Mouse (Mus musculus) G1E (cell line): ENCODE data around the gene Ralgapa2. TPM values are rescaled to one million over a fixed set of nuclear protein-coding genes. Genes with fewer than 3 reads are reported as not detected.

Experiments
- ATAC-seq: 2 replicates; pipeline ENCODE4 v1.8.0; 2016; ENCODE audit warnings: mild to moderate bottlenecking; ENCODE audit not compliant: insufficient number of reproducible peaks, poor library complexity, low FRiP score, severe bottlenecking; ENCODE audit errors: extremely low read depth
- DNase-seq: peaks from one replicate; pipeline ENCODE4 v3.0.0; 2012; ENCODE audit warnings: low spot score
- H3K27me3 ChIP-seq: 2 replicates; pipeline ENCODE4 v1.6.1; 2012; ENCODE audit warnings: mild to moderate bottlenecking, low read length, inconsistent platforms; ENCODE audit not compliant: insufficient read depth
- H3K36me3 ChIP-seq: replicated peaks from 2 replicates; pipeline ENCODE3; 2012; ENCODE audit warnings: mild to moderate bottlenecking, inconsistent platforms
- H3K4me1 ChIP-seq: 2 replicates; pipeline ENCODE4 v1.6.1; 2012; ENCODE audit warnings: low read depth, low read length, inconsistent platforms, mixed read lengths; ENCODE audit not compliant: insufficient read depth
- H3K4me3 ChIP-seq: 2 replicates; pipeline ENCODE4 v1.5.1; 2012; ENCODE audit warnings: low read depth, mild to moderate bottlenecking, inconsistent platforms, low read length, moderate library complexity, mixed read lengths
- H3K9me3 ChIP-seq: replicated peaks from 2 replicates; pipeline ENCODE4 v1.6.1; 2012; ENCODE audit warnings: inconsistent platforms
- CTCF ChIP-seq: IDR thresholded peaks from 2 replicates; pipeline ENCODE4 v1.5.1; 2012; ENCODE audit warnings: low read depth, low read length, inconsistent platforms, mixed read lengths
- GATA1 ChIP-seq: IDR thresholded peaks from 2 replicates; pipeline ENCODE4 v1.6.1; 2012; ENCODE audit warnings: borderline replicate concordance, low read length, inconsistent platforms, mixed read lengths
- GATA2 ChIP-seq: IDR thresholded peaks from 2 replicates; pipeline ENCODE4 v1.6.1; 2012; ENCODE audit warnings: low read depth, low read length, inconsistent platforms, borderline replicate concordance
- POLR2AphosphoS5 ChIP-seq: IDR thresholded peaks from 2 replicates; pipeline ENCODE4 v1.6.1; 2012; ENCODE audit warnings: low read depth, low read length, inconsistent platforms; ENCODE audit not compliant: insufficient replicate concordance
- TAL1 ChIP-seq: conservative IDR thresholded peaks from 2 replicates; pipeline ENCODE4 v1.6.1; 2012; ENCODE audit warnings: low read depth, low read length, inconsistent platforms, mixed read lengths
- polyA plus RNA-seq: library from polyadenylated mRNA; stranded (reverse); fragments of >175 nt; gene quantifications from 2 replicates; pipeline ENCODE4 v1.2.3, GENCODE M21; 2012
- total RNA-seq, 2 experiments: library from RNA; stranded (forward) in 1 of 2; stranded (reverse) in 1 of 2; fragments of 200-1000 nt in 1 of 2; fragments of >200 nt in 1 of 2; fragmentation: Nextera tagmentation in 1 of 2; gene quantifications; 2 replicates each; pipeline ENCODE4 v1.2.3; 2014 to 2017

The Ralgapa2 gene
- total and polyA plus RNA-seq, 3 experiments: 8.2 to 25.2 (median 16.2) TPM

DNA sequence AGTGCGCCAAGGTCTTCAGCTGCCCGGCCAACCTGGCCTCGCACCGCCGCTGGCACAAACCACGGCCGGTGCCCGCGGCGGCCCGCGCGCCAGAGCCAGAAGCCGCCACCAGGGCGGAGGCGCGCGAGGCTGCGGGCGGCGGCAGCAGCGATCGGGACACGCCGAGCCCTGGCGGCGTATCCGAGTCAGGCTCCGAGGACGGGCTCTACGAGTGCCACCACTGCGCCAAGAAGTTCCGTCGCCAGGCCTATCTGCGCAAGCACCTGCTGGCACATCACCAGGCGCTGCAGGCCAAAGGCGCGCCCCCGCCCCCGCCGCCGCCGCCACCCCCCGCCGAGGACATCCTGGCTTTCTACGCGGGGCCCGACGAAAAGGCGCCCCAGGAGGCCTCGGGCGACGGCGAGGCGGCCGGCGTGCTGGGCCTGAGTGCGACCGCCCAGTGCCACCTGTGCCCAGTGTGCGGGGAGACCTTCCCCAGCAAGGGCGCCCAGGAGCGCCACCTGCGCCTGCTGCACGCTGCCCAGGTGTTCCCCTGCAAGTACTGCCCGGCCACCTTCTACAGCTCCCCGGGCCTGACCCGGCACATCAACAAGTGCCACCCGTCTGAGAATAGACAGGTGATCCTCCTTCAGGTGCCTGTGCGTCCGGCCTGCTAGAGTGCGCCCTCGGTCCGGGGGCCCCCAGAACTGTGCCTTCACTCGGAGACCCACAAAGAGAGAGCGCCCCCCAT, 288.8 kb downstream of the Ralgapa2 start:
- no peak for ATAC-seq
- H3K4me1 ChIP-seq: no peaks in the 10 kb centered on the region
- H3K27me3 ChIP-seq: no peaks in the 10 kb centered on the region; the same call in 1 of the 2 replicates
- TF ChIP-seq TAL1 (no peak), POLR2AphosphoS5 (no peak), CTCF (no peak), GATA2 (no peak), GATA1 (no peak)
- DNase-seq: no peak
- H3K4me3 ChIP-seq: peak overlapping the region; percentile 33; the same call in 1 of the 2 replicates
- H3K9me3 ChIP-seq: peaks cover 48% of the 10 kb centered on the region
- H3K36me3 ChIP-seq: no peaks in the 10 kb centered on the region

DNA sequence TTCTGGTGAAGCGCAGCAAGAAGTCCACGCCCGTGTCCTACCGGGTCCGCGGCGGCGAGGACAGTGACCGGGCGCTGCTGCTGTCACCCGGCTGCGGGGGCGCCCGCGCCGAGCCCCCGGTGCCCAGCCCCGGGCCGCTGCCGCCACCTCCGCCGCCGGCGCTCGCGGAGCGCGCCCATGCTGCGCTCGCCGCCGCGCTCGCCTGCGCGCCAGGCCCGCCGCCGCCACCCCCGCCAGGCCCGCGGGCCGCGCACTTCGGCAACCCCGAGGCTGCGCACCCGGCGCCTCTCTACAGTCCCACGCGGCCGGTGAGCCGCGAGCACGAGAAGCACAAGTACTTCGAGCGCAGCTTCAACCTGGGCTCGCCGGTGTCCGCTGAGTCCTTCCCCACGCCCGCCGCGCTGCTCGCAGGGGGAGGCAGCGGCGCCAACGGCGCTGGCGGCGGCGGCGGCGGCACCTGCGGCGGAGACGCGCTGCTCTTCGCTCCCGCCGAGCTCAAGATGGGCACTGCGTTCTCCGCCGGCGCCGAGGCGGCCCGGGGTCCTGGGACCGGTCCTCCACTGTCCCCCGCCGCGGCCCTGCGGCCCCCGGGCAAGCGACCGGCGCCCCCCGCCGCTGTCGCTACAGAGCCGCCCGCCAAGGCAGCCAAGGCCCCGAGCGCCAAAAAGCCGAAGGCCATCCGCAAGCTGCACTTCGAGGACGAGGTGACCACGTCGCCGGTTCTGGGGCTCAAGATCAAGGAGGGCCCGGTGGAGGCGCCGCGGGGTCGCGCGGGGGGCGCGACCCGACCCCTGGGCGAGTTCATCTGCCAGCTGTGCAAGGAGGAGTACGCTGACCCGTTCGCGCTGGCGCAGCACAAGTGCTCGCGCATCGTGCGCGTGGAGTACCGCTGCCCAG, 289.6 kb downstream of the Ralgapa2 start:
- Histone ChIP-seq H3K36me3 (no peaks in the 10 kb centered on the region), H3K4me3 (peak overlapping the region; percentile 33; the same call in 1 of the 2 replicates), H3K4me1 (no peaks in the 10 kb centered on the region), H3K27me3 (no peaks in the 10 kb centered on the region; the same call in 1 of the 2 replicates), H3K9me3 (peaks cover 56% of the 10 kb centered on the region)
- TF ChIP-seq GATA2: no peak
- no peak for TF ChIP-seq GATA1
- no peak for TF ChIP-seq POLR2AphosphoS5
- TF ChIP-seq CTCF: no peak
- TF ChIP-seq TAL1: no peak
- DNase-seq (no peak), ATAC-seq (no peak)

DNA sequence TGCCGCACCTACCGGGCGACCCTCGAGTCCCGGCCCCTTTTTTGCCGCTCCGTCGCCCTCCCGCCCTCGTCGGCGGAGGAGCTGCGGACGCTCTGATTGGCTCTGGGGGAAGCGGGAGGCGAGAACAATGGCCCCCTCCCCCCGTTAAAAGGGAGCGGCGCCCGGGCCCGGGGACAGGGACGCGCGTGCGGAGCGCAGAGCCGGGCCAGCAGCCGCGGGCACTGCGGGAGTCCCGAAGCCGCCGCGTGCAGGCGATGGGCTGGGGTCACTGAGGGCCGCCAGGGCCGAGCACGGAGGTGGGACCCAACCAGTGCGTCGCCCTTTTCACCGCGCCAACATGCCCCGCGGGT, 290.2 kb downstream of the Ralgapa2 start:
- TF ChIP-seq CTCF (no peak), GATA1 (no peak), TAL1 (no peak), GATA2 (no peak), POLR2AphosphoS5 (no peak)
- ATAC-seq (no peak), DNase-seq (no peak)
- Histone ChIP-seq H3K4me1 (no peaks in the 10 kb centered on the region), H3K9me3 (peaks cover 58% of the 10 kb centered on the region), H3K4me3 (no peak overlapping the region; the same call in 1 of the 2 replicates), H3K36me3 (no peaks in the 10 kb centered on the region), H3K27me3 (no peaks in the 10 kb centered on the region; the same call in 1 of the 2 replicates)

DNA sequence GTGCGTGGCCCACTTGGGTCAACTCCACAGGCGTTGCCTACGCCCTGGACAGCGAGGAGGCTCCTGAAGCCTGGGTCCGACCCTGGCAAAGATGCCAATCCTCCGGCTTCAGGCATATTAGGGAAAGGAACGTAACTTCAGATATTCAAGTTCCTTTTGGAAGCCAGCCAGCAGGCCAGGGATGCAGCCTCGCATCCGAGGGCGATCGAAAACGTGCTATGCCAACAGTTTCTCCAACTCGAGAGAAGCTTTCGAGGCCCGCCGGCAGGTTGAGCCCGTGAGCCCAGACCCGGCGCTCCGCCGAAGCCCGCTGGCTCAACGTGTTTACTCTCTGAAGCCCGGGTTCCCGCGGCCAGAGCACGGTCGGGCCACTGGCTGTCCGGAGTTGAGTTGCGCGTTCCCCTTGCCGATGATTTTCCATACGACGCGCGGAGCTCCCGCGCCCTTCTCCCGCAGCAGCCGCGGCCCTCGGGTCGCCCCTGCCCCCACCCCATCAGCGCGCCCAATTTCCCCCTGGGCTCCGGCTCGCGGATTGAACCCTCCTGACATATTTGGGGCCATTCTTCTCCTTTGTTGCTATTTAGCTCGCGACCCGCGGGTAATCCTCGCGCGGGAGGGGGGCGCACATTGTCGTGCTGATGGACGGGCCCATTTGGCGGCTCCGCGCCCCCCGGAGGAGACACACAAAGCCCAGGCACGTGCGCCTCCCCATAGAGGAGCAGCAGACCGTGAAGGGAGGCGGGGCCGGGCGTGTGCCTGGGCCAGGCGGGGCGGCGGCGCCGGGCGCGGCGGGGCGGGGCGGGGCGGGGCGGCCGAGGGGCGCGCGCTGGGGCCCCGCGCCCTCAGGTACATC, 290.8 kb downstream of the Ralgapa2 start, which contains the start of gene Insm1:
TSS of gene Insm1 (plus strand) at position 846 of the 853 bp plus-strand sequence.
- H3K4me1 ChIP-seq: no peaks in the 10 kb centered on the region
- TF ChIP-seq GATA1: no peak
- TF ChIP-seq GATA2: no peak
- no peak for TF ChIP-seq TAL1
- TF ChIP-seq POLR2AphosphoS5: no peak
- no peak for TF ChIP-seq CTCF
- no peaks in the 10 kb centered on the region for H3K36me3 ChIP-seq
- ATAC-seq (no peak), DNase-seq (no peak)
- peaks cover 58% of the 10 kb centered on the region for H3K9me3 ChIP-seq
- no peaks in the 10 kb centered on the region; the same call in 1 of the 2 replicates for H3K27me3 ChIP-seq
- H3K4me3 ChIP-seq: no peak within 1 kb of the TSS; the same call in 1 of the 2 replicates

DNA sequence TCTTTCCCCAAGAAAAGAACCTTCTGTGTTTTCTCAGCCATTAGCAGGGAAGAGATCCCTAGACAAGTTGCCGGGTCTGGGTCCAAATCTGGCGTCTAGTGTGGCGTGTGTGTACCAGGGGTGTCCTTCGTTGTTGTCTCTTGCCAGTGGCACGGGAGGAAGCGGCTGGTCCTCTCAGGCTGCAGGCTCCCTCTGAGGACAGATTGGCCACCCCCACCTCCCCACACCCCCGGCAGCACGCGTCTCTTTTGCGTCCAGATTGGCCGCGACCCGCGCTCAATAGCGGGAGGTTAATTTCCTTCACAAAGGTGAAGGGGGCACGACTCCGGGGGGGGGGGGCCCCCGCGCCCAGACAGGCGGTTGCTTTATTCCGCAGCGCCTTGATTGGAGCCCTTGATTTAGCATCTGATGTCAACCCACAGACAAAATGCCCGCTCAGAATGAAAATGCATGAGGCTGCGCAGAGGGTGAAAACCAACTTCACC, 291.5 kb downstream of the Ralgapa2 start:
- Histone ChIP-seq H3K27me3 (no peaks in the 10 kb centered on the region; the same call in 1 of the 2 replicates), H3K36me3 (no peaks in the 10 kb centered on the region), H3K4me3 (no peak overlapping the region), H3K9me3 (peaks cover 58% of the 10 kb centered on the region), H3K4me1 (no peaks in the 10 kb centered on the region)
- TF ChIP-seq TAL1: no peak
- no peak for TF ChIP-seq GATA2
- TF ChIP-seq GATA1: no peak
- TF ChIP-seq CTCF: no peak
- TF ChIP-seq POLR2AphosphoS5: no peak
- ATAC-seq (no peak), DNase-seq (no peak)
